Comparison of ENCODE assay signal across 24 mouse cellular contexts in genomic region chr14:20432420-20432819, GRCm38 (mm10). TPM values are rescaled to one million over a fixed set of nuclear protein-coding genes. Genes with fewer than 3 reads are reported as not detected.
DNase-seq lines count a peak whose midpoint lies in the region; ATAC-seq and TF ChIP-seq lines count a peak whose summit lies in the region.
"Had no signal": no experiment of that assay in that cellular context is flagged by ENCODE, and none has a peak within 500 bp of the region (broad histone marks: within the 10 kb centered on the region; RNA-seq: fewer than 3 reads in every experiment).

No protein-coding gene starts in this region.

- no peak overlapping the region for H3K4me3 ChIP-seq in myocyte
- H3K4me3 ChIP-seq: forebrain, embryonic 12.5 days; heart, embryonic 12.5 days; hindbrain, embryonic 10.5 days; intestine, embryonic 15.5 days had no signal

- no peak for TF ChIP-seq POLR2A in myocyte (IDR thresholded peaks at IDR 0.05; ENCODE audit: insufficient read length, low read depth)

- H3K27me3 ChIP-seq in myocyte (ENCODE audit: control insufficient read depth, insufficient read depth, insufficient read length) = no peaks in the 10 kb centered on the region
- H3K27me3 ChIP-seq: CH12.LX; forebrain, embryonic 12.5 days; heart, embryonic 12.5 days; intestine, embryonic 15.5 days; Patski had no signal

- H3K4me2 ChIP-seq in myocyte (ENCODE audit: low read depth) = peak overlapping the region; percentile 72
- H3K4me2 ChIP-seq: forebrain, embryonic 12.5 days; heart, embryonic 12.5 days; hindbrain, embryonic 14.5 days; intestine, embryonic 15.5 days had no signal

- H3K79me2 ChIP-seq in myocyte (ENCODE audit: control insufficient read depth, insufficient read depth) = no peaks in the 10 kb centered on the region

- ATAC-seq in frontal cortex, adult (ENCODE audit: low TSS enrichment) = peak; percentile 80
- ATAC-seq: forebrain, embryonic 16.5 days; intestine, embryonic 15.5 days; Patski had no signal

- no peak for DNase-seq in frontal cortex, postnatal 14 days (ENCODE audit: low spot score in 2 of 2)
- DNase-seq in gastrocnemius, postnatal 25 days = peak; percentile 33
- no peak for DNase-seq in gastrocnemius, postnatal 4 days (ENCODE audit: low spot score in 2 of 2)
- peak; percentile 61 for DNase-seq in brain, adult 2 months (ENCODE audit: low read depth, low spot score)
- no peak for DNase-seq in spleen, postnatal 14 days (ENCODE audit: low spot score in 2 of 2)
- DNase-seq: adrenal gland, adult 2 months; adrenal gland, postnatal 36 days; cerebellum, adult 11 months; cerebellum, adult 9-10 months; cerebellum, postnatal 36 days; kidney, adult 18-20 months had no signal

- H3ac ChIP-seq in myocyte (ENCODE audit: control insufficient read depth, insufficient read length) = no peak overlapping the region

- H3K36me3 ChIP-seq in myocyte (ENCODE audit: control insufficient read depth, insufficient read depth) = no peaks in the 10 kb centered on the region
- H3K36me3 ChIP-seq: forebrain, embryonic 12.5 days; heart, embryonic 12.5 days; hindbrain, embryonic 10.5 days; intestine, embryonic 15.5 days had no signal

TF ChIP-seq in myocyte, 11 proteins besides CTCF, POLR2A, EP300 and RAD21:
- TF ChIP-seq MYOD1 (IDR thresholded peaks at IDR 0.05; ENCODE audit: control insufficient read depth in 1 of 3, insufficient read length in 2 of 3, low read depth in 2 of 3) (no peak), TCF12 (IDR thresholded peaks at IDR 0.05; ENCODE audit: insufficient read depth, poor library complexity, severe bottlenecking) (no peak), TCF3 (IDR thresholded peaks at IDR 0.05; ENCODE audit: insufficient read length, low read depth) (no peak), USF1 (IDR thresholded peaks at IDR 0.05; ENCODE audit: low read depth) (no peak), SRF (IDR thresholded peaks at IDR 0.05; ENCODE audit: control insufficient read depth, insufficient read length, low read depth) (no peak), REST (IDR thresholded peaks at IDR 0.05; ENCODE audit: insufficient read depth, insufficient read length) (no peak), E2F4 (IDR thresholded peaks at IDR 0.05; ENCODE audit: insufficient read depth) (no peak), CEBPB (IDR thresholded peaks at IDR 0.05; ENCODE audit: insufficient read depth, poor library complexity, severe bottlenecking) (no peak), MYOG (IDR thresholded peaks at IDR 0.05; ENCODE audit: control insufficient read depth in 1 of 3, insufficient read depth in 1 of 3, insufficient read length in 2 of 3, low read depth in 2 of 3) (no peak), POLR2AphosphoS2 (IDR thresholded peaks at IDR 0.05; ENCODE audit: insufficient read length, low read depth) (no peak)

RNA-seq across cellular contexts. Expression of gene Cfap70, which starts 19.6 kb away (rescaled TPM):
- under 1 TPM; 0.24 to 0.28 TPM for total RNA-seq in gastrocnemius, postnatal 25 days (2021)
- total RNA-seq in gastrocnemius, postnatal 4 days (2021) = under 1 TPM; 0.21 to 0.64 TPM
- not detected for polyA plus RNA-seq in myocyte (2012; fragmentation: generic; extraction: Trizol)
- total RNA-seq: granulocyte monocyte progenitor cell, adult 5-6 weeks; heart, adult 8-10 months; heart, postnatal 25 days had no signal
- polyA plus RNA-seq: heart, embryonic 12.5 days had no signal

RNA-seq across cellular contexts. Expression of gene Mrps16, which starts 39.0 kb away (rescaled TPM):
- 10 to 100 TPM; 39.9 to 48.4 TPM for total RNA-seq in gastrocnemius, postnatal 25 days (2021)
- 10 to 100 TPM; 51.8 to 54.7 TPM for total RNA-seq in gastrocnemius, postnatal 4 days (2021)
- polyA plus RNA-seq in myocyte (2012; fragmentation: generic; extraction: Trizol) = 70.1 TPM

RNA-seq across cellular contexts. Expression of gene Dnajc9, which starts 43.7 kb away (rescaled TPM):
- 1 to 10 TPM; 9.1 to 9.3 TPM for total RNA-seq in gastrocnemius, postnatal 25 days (2021)
- total RNA-seq in gastrocnemius, postnatal 4 days (2021) = 10 to 100 TPM; 27.5 to 29.9 TPM
- polyA plus RNA-seq in myocyte (2012; fragmentation: generic; extraction: Trizol) = 31.2 TPM

RNA-seq across cellular contexts. Expression of gene Anxa7, which starts 47.5 kb away (rescaled TPM):
- total RNA-seq in gastrocnemius, postnatal 25 days (2021) = 10 to 100 TPM; 22.0 to 27.4 TPM
- total RNA-seq in gastrocnemius, postnatal 4 days (2021) = 10 to 100 TPM; 43.1 to 52.3 TPM
- 75.0 TPM for polyA plus RNA-seq in myocyte (2012; fragmentation: generic; extraction: Trizol)

Comparison
In these comparisons a context has a peak if more than half of its experiments do, and no peak if none do; other contexts are left out.
1. DNase-seq: peak in gastrocnemius, postnatal 25 days (single experiment) and brain, adult 2 months (single experiment); none in frontal cortex, postnatal 14 days (0 of 2), gastrocnemius, postnatal 4 days (0 of 2) and spleen, postnatal 14 days (0 of 2).